Mouse (Mus musculus): Measurements from ENCODE around the gene Tktl1. TPM values are rescaled to one million over a fixed set of nuclear protein-coding genes. Genes with fewer than 3 reads are reported as not detected.

The Tktl1 gene
- polyA plus RNA-seq, 1 experiment, result 0.12 TPM

DNA sequence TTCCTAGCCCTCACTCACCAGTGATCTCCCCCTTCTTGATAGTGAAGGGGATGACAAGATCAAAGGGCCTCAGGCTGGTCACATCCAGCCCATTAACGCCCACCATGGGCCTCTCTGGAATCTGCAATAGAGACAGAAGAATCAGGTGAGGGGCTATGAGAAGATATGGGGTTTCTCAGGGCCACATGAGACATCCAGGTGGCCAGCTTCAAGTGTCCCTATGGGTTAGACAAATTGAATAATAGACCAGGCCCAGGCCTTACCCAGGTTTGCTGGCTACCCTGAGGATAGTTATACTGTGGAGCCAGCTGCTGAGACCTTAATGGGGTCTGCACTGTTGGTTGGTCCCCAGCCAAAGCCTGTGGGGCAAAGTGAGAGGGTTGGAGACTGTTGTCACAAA, 53.0 kb downstream of the Tktl1 start:
- DNase-seq, result no peak
- 100% methylated on average over 1 of the region's 1 CpGs for WGBS
- H3K27ac ChIP-seq (ENCODE audit: control insufficient read depth, insufficient read depth, low read length), result no peak overlapping the region
- H3K36me3 ChIP-seq (ENCODE audit: control insufficient read depth, insufficient read depth, low read length), result peaks cover 87% of the 10 kb centered on the region
- H3K4me3 ChIP-seq (ENCODE audit: control insufficient read depth, insufficient read depth, low read length), result no peak overlapping the region
- H3K27me3 ChIP-seq (ENCODE audit: control insufficient read depth, insufficient read depth, low read length), result no peaks in the 10 kb centered on the region
- TF ChIP-seq CTCF (IDR thresholded peaks at IDR 0.05; ENCODE audit: borderline replicate concordance, control insufficient read depth, extremely low read depth, insufficient read depth, low read length, poor library complexity) (no peak), POLR2A (IDR thresholded peaks at IDR 0.05; ENCODE audit: control insufficient read depth, extremely low read depth, insufficient read depth, low read length, poor library complexity) (no peak)
- H3K4me1 ChIP-seq (replicated peaks; ENCODE audit: control insufficient read depth, insufficient read depth, low read length), result no peaks in the 10 kb centered on the region

DNA sequence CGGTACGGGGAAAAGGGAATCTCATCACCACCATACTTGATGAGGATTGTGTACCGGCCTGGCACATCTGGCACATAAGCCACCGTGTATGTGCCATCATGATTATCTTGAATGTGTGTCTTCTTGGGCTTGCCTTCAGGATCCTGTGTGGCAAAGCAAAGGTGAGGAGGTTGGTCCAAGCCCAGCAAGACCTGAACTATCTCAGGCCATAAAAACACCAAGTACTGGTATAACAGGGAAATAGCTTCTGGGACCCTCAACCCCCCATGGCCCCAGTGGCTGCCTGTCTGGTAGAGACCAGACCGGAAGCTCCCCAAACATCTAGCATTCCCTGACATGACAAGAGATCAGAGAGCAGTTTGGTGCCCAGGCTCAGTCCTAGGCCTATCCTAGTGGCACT, 56.1 kb downstream of the Tktl1 start:
- H3K4me1 ChIP-seq (replicated peaks; ENCODE audit: control insufficient read depth, insufficient read depth, low read length), result no peaks in the 10 kb centered on the region
- WGBS, result 92% methylated on average over 5 of the region's 5 CpGs
- H3K27ac ChIP-seq (ENCODE audit: control insufficient read depth, insufficient read depth, low read length), result no peak overlapping the region
- H3K4me3 ChIP-seq (ENCODE audit: control insufficient read depth, insufficient read depth, low read length), result no peak overlapping the region
- H3K27me3 ChIP-seq (ENCODE audit: control insufficient read depth, insufficient read depth, low read length), result no peaks in the 10 kb centered on the region
- peaks cover 85% of the 10 kb centered on the region for H3K36me3 ChIP-seq (ENCODE audit: control insufficient read depth, insufficient read depth, low read length)
- no peak for DNase-seq
- TF ChIP-seq POLR2A (IDR thresholded peaks at IDR 0.05; ENCODE audit: control insufficient read depth, extremely low read depth, insufficient read depth, low read length, poor library complexity), result no peak
- TF ChIP-seq CTCF (IDR thresholded peaks at IDR 0.05; ENCODE audit: borderline replicate concordance, control insufficient read depth, extremely low read depth, insufficient read depth, low read length, poor library complexity), result no peak

DNA sequence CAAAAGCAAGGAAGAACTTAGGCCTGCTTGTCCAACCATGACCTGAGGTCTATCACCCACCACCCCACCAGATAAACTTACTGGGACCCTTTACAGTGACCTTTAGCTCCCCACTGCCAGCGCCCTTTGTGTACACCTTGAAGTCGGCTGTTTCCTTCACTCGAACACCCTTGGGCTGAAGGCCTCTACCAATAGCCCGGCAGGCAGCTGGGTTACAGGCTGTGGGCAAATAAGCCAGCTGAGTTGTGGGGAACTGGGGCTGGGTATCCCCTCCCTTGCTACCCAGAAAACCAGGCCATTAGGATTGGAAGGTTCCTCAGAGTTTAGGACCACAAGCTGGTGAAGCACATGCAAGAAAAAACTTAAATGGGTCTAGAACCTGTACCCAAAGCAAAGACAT, 63.3 kb downstream of the Tktl1 start:
- TF ChIP-seq CTCF (IDR thresholded peaks at IDR 0.05; ENCODE audit: borderline replicate concordance, control insufficient read depth, extremely low read depth, insufficient read depth, low read length, poor library complexity) (no peak), POLR2A (IDR thresholded peaks at IDR 0.05; ENCODE audit: control insufficient read depth, extremely low read depth, insufficient read depth, low read length, poor library complexity) (no peak)
- H3K4me3 ChIP-seq (ENCODE audit: control insufficient read depth, insufficient read depth, low read length), result no peak overlapping the region
- H3K4me1 ChIP-seq (replicated peaks; ENCODE audit: control insufficient read depth, insufficient read depth, low read length), result peaks cover 13% of the 10 kb centered on the region
- H3K27me3 ChIP-seq (ENCODE audit: control insufficient read depth, insufficient read depth, low read length), result no peaks in the 10 kb centered on the region
- WGBS, result 96% methylated on average over 4 of the region's 4 CpGs
- peaks cover 71% of the 10 kb centered on the region for H3K36me3 ChIP-seq (ENCODE audit: control insufficient read depth, insufficient read depth, low read length)
- no peak overlapping the region for H3K27ac ChIP-seq (ENCODE audit: control insufficient read depth, insufficient read depth, low read length)
- DNase-seq, result no peak

DNA sequence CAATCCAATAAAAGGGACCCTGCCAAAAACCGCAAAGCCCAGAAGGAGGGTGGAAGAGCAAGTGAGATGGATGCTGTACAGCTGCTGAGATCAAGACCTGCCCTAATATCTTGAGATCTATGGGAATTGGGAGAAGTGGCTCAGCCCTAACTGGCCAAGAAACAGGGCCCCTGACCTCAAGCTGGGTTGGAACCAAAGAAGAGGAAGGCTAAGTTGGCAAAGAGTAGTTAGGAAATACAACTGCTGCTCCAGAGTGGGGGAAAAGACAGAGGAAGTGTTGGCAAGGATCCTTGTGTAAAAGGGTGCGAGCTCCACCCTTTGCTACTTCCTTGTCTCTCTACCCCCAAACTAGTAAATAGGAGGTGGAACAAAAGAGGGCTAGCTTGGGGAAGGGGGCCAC, 66.3 kb downstream of the Tktl1 start:
- Histone ChIP-seq H3K27ac (ENCODE audit: control insufficient read depth, insufficient read depth, low read length) (peak overlapping the region; percentile 95), H3K4me1 (replicated peaks; ENCODE audit: control insufficient read depth, insufficient read depth, low read length) (peaks cover 17% of the 10 kb centered on the region), H3K4me3 (ENCODE audit: control insufficient read depth, insufficient read depth, low read length) (peak overlapping the region; percentile 1; the same call in 1 of the 2 replicates), H3K27me3 (ENCODE audit: control insufficient read depth, insufficient read depth, low read length) (no peaks in the 10 kb centered on the region), H3K36me3 (ENCODE audit: control insufficient read depth, insufficient read depth, low read length) (peaks cover 46% of the 10 kb centered on the region)
- 20% methylated on average over 2 of the region's 2 CpGs for WGBS
- DNase-seq, result no peak
- no peak for TF ChIP-seq POLR2A (IDR thresholded peaks at IDR 0.05; ENCODE audit: control insufficient read depth, extremely low read depth, insufficient read depth, low read length, poor library complexity)

DNA sequence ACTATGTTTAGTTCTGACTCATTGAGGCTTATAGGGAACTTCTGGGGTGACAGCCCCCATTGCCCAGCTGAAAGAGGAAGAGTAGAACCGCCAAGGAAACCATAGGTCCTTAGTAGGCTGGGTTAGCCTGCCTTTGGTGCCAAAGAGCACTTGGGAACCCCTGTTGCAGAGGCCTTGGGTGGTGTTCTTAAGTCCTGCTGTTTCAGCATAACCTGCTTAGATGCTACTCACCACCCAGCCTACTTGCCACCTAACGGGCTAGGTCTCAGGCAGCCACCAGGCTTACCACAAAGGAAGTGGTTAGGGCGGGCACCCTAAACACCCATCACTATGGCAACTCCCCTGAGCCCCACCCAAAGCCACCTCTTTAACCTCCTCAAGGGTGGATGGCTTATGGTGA, 66.7 kb downstream of the Tktl1 start:
- 6% methylated on average over 3 of the region's 3 CpGs for WGBS
- peak overlapping the region; percentile 31 for H3K4me3 ChIP-seq (ENCODE audit: control insufficient read depth, insufficient read depth, low read length)
- H3K4me1 ChIP-seq (replicated peaks; ENCODE audit: control insufficient read depth, insufficient read depth, low read length), result peaks cover 18% of the 10 kb centered on the region
- H3K27me3 ChIP-seq (ENCODE audit: control insufficient read depth, insufficient read depth, low read length), result no peaks in the 10 kb centered on the region
- no peak for TF ChIP-seq POLR2A (IDR thresholded peaks at IDR 0.05; ENCODE audit: control insufficient read depth, extremely low read depth, insufficient read depth, low read length, poor library complexity)
- no peak for TF ChIP-seq CTCF (IDR thresholded peaks at IDR 0.05; ENCODE audit: borderline replicate concordance, control insufficient read depth, extremely low read depth, insufficient read depth, low read length, poor library complexity)
- peak overlapping the region; percentile 95 for H3K27ac ChIP-seq (ENCODE audit: control insufficient read depth, insufficient read depth, low read length)
- DNase-seq, result peak; percentile 78
- peaks cover 42% of the 10 kb centered on the region for H3K36me3 ChIP-seq (ENCODE audit: control insufficient read depth, insufficient read depth, low read length)

DNA sequence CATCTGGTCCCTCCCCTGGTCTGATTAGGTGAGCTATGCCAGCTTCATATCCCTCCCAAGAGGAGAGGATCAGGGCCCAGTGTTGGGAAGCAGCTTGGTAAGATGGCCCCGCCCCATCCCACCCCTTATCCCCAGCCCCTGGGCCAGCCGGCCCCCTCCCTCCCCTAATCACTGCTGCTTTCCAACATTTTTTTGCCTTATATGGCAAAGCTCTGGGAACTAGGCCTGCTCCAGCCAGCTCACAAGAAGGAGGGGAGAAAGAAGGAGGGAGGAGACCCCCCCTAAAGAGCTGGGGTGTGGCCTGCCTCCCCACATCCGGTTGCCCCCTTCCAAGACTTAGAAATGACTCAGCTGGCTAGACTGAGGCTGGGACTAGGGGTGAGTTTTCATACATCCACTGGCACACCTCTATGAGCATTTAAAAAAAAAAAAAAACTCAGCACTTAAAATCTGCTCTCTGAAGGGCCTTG, 67.6 kb downstream of the Tktl1 start:
- peaks cover 33% of the 10 kb centered on the region for H3K36me3 ChIP-seq (ENCODE audit: control insufficient read depth, insufficient read depth, low read length)
- DNase-seq, result peak; percentile 71
- H3K4me3 ChIP-seq (ENCODE audit: control insufficient read depth, insufficient read depth, low read length), result peak overlapping the region; percentile 24
- TF ChIP-seq POLR2A (IDR thresholded peaks at IDR 0.05; ENCODE audit: control insufficient read depth, extremely low read depth, insufficient read depth, low read length, poor library complexity), result no peak
- TF ChIP-seq CTCF (IDR thresholded peaks at IDR 0.05; ENCODE audit: borderline replicate concordance, control insufficient read depth, extremely low read depth, insufficient read depth, low read length, poor library complexity), result no peak
- 3% methylated on average over 3 of the region's 3 CpGs for WGBS
- H3K4me1 ChIP-seq (replicated peaks; ENCODE audit: control insufficient read depth, insufficient read depth, low read length), result peaks cover 24% of the 10 kb centered on the region
- no peaks in the 10 kb centered on the region for H3K27me3 ChIP-seq (ENCODE audit: control insufficient read depth, insufficient read depth, low read length)
- peak overlapping the region; percentile 88 for H3K27ac ChIP-seq (ENCODE audit: control insufficient read depth, insufficient read depth, low read length)

DNA sequence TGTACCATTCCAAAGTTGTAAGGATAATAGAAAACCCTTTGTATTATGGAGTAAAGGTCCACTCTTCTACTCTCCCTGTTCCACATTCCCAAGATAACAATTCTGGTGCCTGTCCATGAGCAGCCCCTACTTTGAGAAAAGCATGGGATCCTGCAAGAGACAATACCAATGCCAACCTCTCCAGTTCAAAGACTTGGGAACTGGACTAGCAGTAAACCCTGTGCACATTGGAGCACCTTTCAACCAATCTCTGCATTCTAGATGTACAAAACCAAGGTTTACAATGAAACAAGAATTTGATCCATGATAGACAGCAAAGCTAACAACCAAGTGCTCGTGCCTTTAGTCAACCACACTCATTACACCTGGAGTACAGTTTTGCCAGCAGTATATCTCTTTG, 68.0 kb downstream of the Tktl1 start:
- H3K27me3 ChIP-seq (ENCODE audit: control insufficient read depth, insufficient read depth, low read length), result no peaks in the 10 kb centered on the region
- peak overlapping the region; percentile 55; the same call in 1 of the 2 replicates for H3K27ac ChIP-seq (ENCODE audit: control insufficient read depth, insufficient read depth, low read length)
- WGBS, result 14% methylated on average over 1 of the region's 1 CpGs
- no peak overlapping the region for H3K4me3 ChIP-seq (ENCODE audit: control insufficient read depth, insufficient read depth, low read length)
- H3K4me1 ChIP-seq (replicated peaks; ENCODE audit: control insufficient read depth, insufficient read depth, low read length), result peaks cover 27% of the 10 kb centered on the region
- no peak for TF ChIP-seq CTCF (IDR thresholded peaks at IDR 0.05; ENCODE audit: borderline replicate concordance, control insufficient read depth, extremely low read depth, insufficient read depth, low read length, poor library complexity)
- TF ChIP-seq POLR2A (IDR thresholded peaks at IDR 0.05; ENCODE audit: control insufficient read depth, extremely low read depth, insufficient read depth, low read length, poor library complexity), result no peak
- H3K36me3 ChIP-seq (ENCODE audit: control insufficient read depth, insufficient read depth, low read length), result peaks cover 29% of the 10 kb centered on the region
- DNase-seq, result no peak
